Mouse (Mus musculus): ENCODE data around the gene Olfr771. TPM values are rescaled to one million over a fixed set of nuclear protein-coding genes. Genes with fewer than 3 reads are reported as not detected.
"Not testable (repeated sequence)": the region's sequence is repeated elsewhere in the genome, so short reads cannot be mapped to it uniquely, and the experiment has no call there.

Gene Olfr771
- polyA plus RNA-seq (2012; rRNA removed): not detected in 2 replicates
- not detected in 2 replicates for polyA plus RNA-seq (2014; fragmentation: Nextera tagmentation; extraction: Ambion mirVana)

GRCm38 (mm10) chr10:129164651-129165050 is at the start of gene Olfr771:
TSS of gene Olfr771 (minus strand) at chr10:129164751.
- WGBS (ENCODE audit: insufficient replicate concordance): 61% methylated on average over 1 of the region's 1 CpGs
- H3K4me2 ChIP-seq (ENCODE audit: low read depth): no peak within 1 kb of the TSS
- TF ChIP-seq CTCF (IDR thresholded peaks at IDR 0.05; ENCODE audit: low read depth): no peak
- TF ChIP-seq EP300 (IDR thresholded peaks at IDR 0.05; ENCODE audit: low read depth): no peak
- no peak within 1 kb of the TSS for H3K27ac ChIP-seq
- ATAC-seq (ENCODE audit: insufficient read depth) (no peak), DNase-seq (ENCODE audit: low read depth in 3 of 3, low spot score in 3 of 3) (no peak)
- no peaks in the 10 kb centered on the region for H3K4me1 ChIP-seq (replicated peaks; ENCODE audit: control insufficient read depth in 2 of 2, insufficient read depth in 2 of 2, low read length in 1 of 2)
- no peak within 1 kb of the TSS for H3K4me3 ChIP-seq (ENCODE audit: insufficient read depth in 1 of 2, low read depth in 2 of 2, low read length in 2 of 2)
- peaks cover 4% of the 10 kb centered on the region; the same call in 1 of the 2 replicates for H3K9me3 ChIP-seq (ENCODE audit: control insufficient read depth, low read length)
- H3K27me3 ChIP-seq (ENCODE audit: control insufficient read depth, insufficient read depth, low read length): no peaks in the 10 kb centered on the region
- H3K9ac ChIP-seq (replicated peaks): no peak within 1 kb of the TSS
- H3K36me3 ChIP-seq (replicated peaks; ENCODE audit: control insufficient read depth, insufficient read depth, low read depth): no peaks in the 10 kb centered on the region

GRCm38 (mm10) chr10:129187319-129187718 is 22.8 kb upstream of the Olfr771 start, which contains the start of gene Olfr773:
TSS of gene Olfr773 (minus strand) at chr10:129187419.
- H3K27ac ChIP-seq; H3K4me1 ChIP-seq (replicated peaks; ENCODE audit: control insufficient read depth in 2 of 2, insufficient read depth in 2 of 2, low read length in 1 of 2); ATAC-seq (ENCODE audit: insufficient read depth); H3K4me3 ChIP-seq (ENCODE audit: insufficient read depth in 1 of 2, low read depth in 2 of 2, low read length in 2 of 2); H3K4me2 ChIP-seq (ENCODE audit: low read depth); H3K9ac ChIP-seq (replicated peaks); H3K27me3 ChIP-seq (ENCODE audit: control insufficient read depth, insufficient read depth, low read length); H3K36me3 ChIP-seq (replicated peaks; ENCODE audit: control insufficient read depth, insufficient read depth, low read depth); DNase-seq (ENCODE audit: low read depth in 3 of 3, low spot score in 3 of 3); H3K9me3 ChIP-seq (ENCODE audit: control insufficient read depth, low read length): not testable (repeated sequence)

GRCm38 (mm10) chr10:129177821-129178220 is 13.3 kb upstream of the Olfr771 start, which contains the start of gene Olfr772:
TSS of gene Olfr772 (minus strand) at chr10:129177921.
- not testable (repeated sequence) for ATAC-seq (ENCODE audit: insufficient read depth)

GRCm38 (mm10) chr10:129138898-129139297 is 25.7 kb downstream of the Olfr771 start, which contains the start of gene Olfr770:
TSS of gene Olfr770 (minus strand) at chr10:129138998.
- no peak within 1 kb of the TSS for H3K27ac ChIP-seq
- H3K36me3 ChIP-seq (replicated peaks; ENCODE audit: control insufficient read depth, insufficient read depth, low read depth): no peaks in the 10 kb centered on the region
- 64% methylated on average over 2 of the region's 2 CpGs for WGBS (ENCODE audit: insufficient replicate concordance)
- no peaks in the 10 kb centered on the region for H3K27me3 ChIP-seq (ENCODE audit: control insufficient read depth, insufficient read depth, low read length)
- H3K9me3 ChIP-seq (ENCODE audit: control insufficient read depth, low read length): no peaks in the 10 kb centered on the region
- no peaks in the 10 kb centered on the region for H3K4me1 ChIP-seq (replicated peaks; ENCODE audit: control insufficient read depth in 2 of 2, insufficient read depth in 2 of 2, low read length in 1 of 2)
- H3K9ac ChIP-seq (replicated peaks): no peak within 1 kb of the TSS
- DNase-seq (ENCODE audit: low read depth in 3 of 3, low spot score in 3 of 3): no peak
- no peak within 1 kb of the TSS for H3K4me3 ChIP-seq (ENCODE audit: insufficient read depth in 1 of 2, low read depth in 2 of 2, low read length in 2 of 2)
- no peak within 1 kb of the TSS for H3K4me2 ChIP-seq (ENCODE audit: low read depth)
- ATAC-seq (ENCODE audit: insufficient read depth): no peak
- TF ChIP-seq EP300 (IDR thresholded peaks at IDR 0.05; ENCODE audit: low read depth) (no peak), CTCF (IDR thresholded peaks at IDR 0.05; ENCODE audit: low read depth) (no peak)

More at GRCm38 (mm10) chr10:129177821-129178220, 13.3 kb upstream of the Olfr771 start, which contains the start of gene Olfr772:
- not testable (repeated sequence) for H3K27me3 ChIP-seq (ENCODE audit: control insufficient read depth, insufficient read depth, low read length); H3K9ac ChIP-seq (replicated peaks); H3K9me3 ChIP-seq (ENCODE audit: control insufficient read depth, low read length); H3K4me1 ChIP-seq (replicated peaks; ENCODE audit: control insufficient read depth in 2 of 2, insufficient read depth in 2 of 2, low read length in 1 of 2); H3K4me3 ChIP-seq (ENCODE audit: insufficient read depth in 1 of 2, low read depth in 2 of 2, low read length in 2 of 2); DNase-seq (ENCODE audit: low read depth in 3 of 3, low spot score in 3 of 3); H3K27ac ChIP-seq; H3K4me2 ChIP-seq (ENCODE audit: low read depth); H3K36me3 ChIP-seq (replicated peaks; ENCODE audit: control insufficient read depth, insufficient read depth, low read depth)
- WGBS (ENCODE audit: insufficient replicate concordance): 47% methylated on average over 3 of the region's 4 CpGs

- Histone ChIP-seq H3K4me1 (replicated peaks; ENCODE audit: control insufficient read depth in 2 of 2, insufficient read depth in 2 of 2, low read length in 1 of 2) (no peaks in the 10 kb centered on the region), H3K9me3 (ENCODE audit: control insufficient read depth, low read length) (no peaks in the 10 kb centered on the region; the same call in 1 of the 2 replicates), H3K27me3 (ENCODE audit: control insufficient read depth, insufficient read depth, low read length) (no peaks in the 10 kb centered on the region), H3K9ac (replicated peaks) (no peak within 1 kb of the TSS), H3K27ac (no peak within 1 kb of the TSS), H3K4me3 (ENCODE audit: insufficient read depth in 1 of 2, low read depth in 2 of 2, low read length in 2 of 2) (no peak within 1 kb of the TSS), H3K4me2 (ENCODE audit: low read depth) (no peak within 1 kb of the TSS), H3K36me3 (replicated peaks; ENCODE audit: control insufficient read depth, insufficient read depth, low read depth) (no peaks in the 10 kb centered on the region)
- TF ChIP-seq EP300 (IDR thresholded peaks at IDR 0.05; ENCODE audit: low read depth) (no peak), CTCF (IDR thresholded peaks at IDR 0.05; ENCODE audit: low read depth) (no peak)
- 66% methylated on average over 2 of the region's 2 CpGs for WGBS (ENCODE audit: insufficient replicate concordance)
- ATAC-seq (ENCODE audit: insufficient read depth): no peak
- DNase-seq (ENCODE audit: low read depth in 3 of 3, low spot score in 3 of 3): no peak
Observed at GRCm38 (mm10) chr10:129117761-129118160, 46.8 kb downstream of the Olfr771 start, which contains the start of gene Olfr769. TSS of gene Olfr769 (minus strand) at chr10:129117861.

All from liver, embryonic 14.5 days (tissue).